Mouse (Mus musculus) macrophage (primary cell): Measurements from ENCODE around the gene Gm17617. TPM values are rescaled to one million over a fixed set of nuclear protein-coding genes. Genes with fewer than 3 reads are reported as not detected.
A peak's percentile ranks its signal among the peaks of the same experiment; 100 is the strongest.
"Not testable (repeated sequence)": the region's sequence is repeated elsewhere in the genome, so short reads cannot be mapped to it uniquely, and the experiment has no call there.

Source experiments
- H3K27ac ChIP-seq: fragments of 350-480 bp; formaldehyde crosslinking; 2 replicates; pipeline ENCODE4 v1.9.0; 2021
- H3K36me3 ChIP-seq: fragments of 350-480 bp; formaldehyde crosslinking; 2 replicates; pipeline ENCODE4 v1.9.0; 2021; ENCODE audit errors: inconsistent target
- H3K4me3 ChIP-seq: fragments of 350-480 bp; formaldehyde crosslinking; 2 replicates; pipeline ENCODE4 v1.9.0; 2021; ENCODE audit errors: inconsistent target
- H3K79me2 ChIP-seq: fragments of 350-480 bp; formaldehyde crosslinking; 2 replicates; pipeline ENCODE4 v1.9.0; 2021; ENCODE audit errors: inconsistent target
- WGBS: methylation state at CpG from one replicate; pipeline ENCODE4 v1.1.7; 2026; ENCODE audit warnings: inconsistent platforms; ENCODE audit not compliant: missing documents; 5-methylcytosine and 5-hydroxymethylcytosine counted together
- polyA plus RNA-seq: library from polyadenylated mRNA; stranded (reverse); fragments of 250-400 nt; gene quantifications from 3 replicates; pipeline ENCODE4 v1.2.4, GENCODE M21; 2018; ENCODE audit warnings: inconsistent platforms

Gm17617 gene
- polyA plus RNA-seq, 1 experiment from 2014 or later = not detected

DNA sequence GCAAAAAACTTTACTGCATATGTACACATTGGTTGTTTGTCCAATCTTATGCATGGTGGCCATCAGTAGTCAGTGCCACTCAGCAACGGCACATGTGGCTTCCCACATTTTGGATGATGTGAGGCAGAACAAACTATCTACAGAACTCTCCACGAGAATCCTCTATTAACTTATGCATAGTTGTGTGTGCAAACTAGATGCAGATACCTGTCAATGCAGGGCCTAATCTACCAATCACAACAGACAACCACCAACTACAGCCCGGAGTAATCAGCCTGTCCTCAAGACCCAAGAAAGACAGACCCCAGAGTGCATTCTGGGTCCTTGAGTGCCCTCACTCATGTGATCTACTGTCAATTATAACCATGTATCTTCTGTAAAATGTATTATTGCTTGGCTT lies 31.0 kb downstream of the Gm17617 start:
- 100% methylated on average over 3 of the region's 3 CpGs for WGBS
- peaks cover 43% of the 10 kb centered on the region for H3K79me2 ChIP-seq
- no peak overlapping the region for H3K27ac ChIP-seq
- no peak overlapping the region for H3K4me3 ChIP-seq
- no peaks in the 10 kb centered on the region for H3K36me3 ChIP-seq

DNA sequence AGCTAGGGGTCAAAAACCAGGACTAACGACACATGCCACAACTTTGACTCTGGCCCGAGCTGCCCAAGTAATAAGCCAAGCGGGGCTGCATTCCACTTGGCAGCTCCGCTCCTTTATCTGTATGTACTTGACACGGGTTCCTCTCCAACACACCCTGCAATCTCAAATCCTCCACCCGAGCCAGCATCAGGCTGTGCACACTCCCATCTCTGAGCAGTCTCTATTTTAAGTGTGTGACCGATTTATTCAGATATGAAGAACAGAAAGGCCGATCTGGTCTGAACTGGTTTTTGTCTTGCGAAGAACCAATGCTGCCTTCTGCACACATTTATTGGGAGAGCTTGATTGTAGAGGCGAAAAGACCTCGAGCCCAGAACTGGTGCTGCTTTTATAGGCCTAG lies 31.7 kb downstream of the Gm17617 start:
- H3K79me2 ChIP-seq = peaks cover 43% of the 10 kb centered on the region
- H3K36me3 ChIP-seq = no peaks in the 10 kb centered on the region
- WGBS = 96% methylated on average over 9 of the region's 11 CpGs
- H3K4me3 ChIP-seq = no peak overlapping the region
- no peak overlapping the region for H3K27ac ChIP-seq

DNA sequence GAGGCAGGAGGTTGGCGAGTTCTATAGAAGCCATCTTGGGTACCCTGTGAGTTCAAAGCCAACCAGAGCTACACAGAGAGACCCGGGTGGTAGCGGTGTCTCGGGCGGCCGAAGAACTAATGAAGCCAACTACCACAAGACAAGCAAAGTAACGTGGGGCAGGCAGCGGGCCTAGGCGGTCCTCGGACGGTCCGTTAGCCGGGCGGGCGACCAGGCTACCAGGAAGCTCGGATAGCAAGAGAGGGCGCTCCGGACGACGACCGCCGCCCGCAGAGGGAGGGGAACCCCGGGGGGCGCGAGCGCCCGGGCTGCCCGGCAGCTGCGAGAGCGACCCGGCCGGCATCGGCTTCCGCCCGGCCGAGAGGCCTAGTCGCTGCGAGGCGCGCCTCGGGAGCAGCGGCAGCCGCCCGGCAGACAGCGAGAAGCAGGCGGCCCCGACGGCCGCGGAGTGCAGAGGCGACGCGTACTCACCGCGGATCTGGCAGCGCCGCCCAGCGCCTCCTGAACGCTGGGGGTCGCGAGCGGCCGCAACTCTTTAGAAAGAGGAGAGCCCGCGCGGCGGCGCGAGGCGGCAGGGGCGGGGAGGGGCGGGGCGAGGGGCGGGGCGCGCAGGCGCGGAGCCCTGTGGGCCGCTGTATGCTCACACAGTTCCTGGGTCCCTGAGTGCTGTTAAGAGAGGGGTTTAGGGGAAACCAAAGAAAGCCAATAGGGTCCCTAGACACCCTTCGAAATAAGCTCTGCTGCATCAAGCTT lies 33.4 kb downstream of the Gm17617 start, which contains the start of gene Uimc1:
Gene Uimc1 (minus strand): TSS at position 575 of the 753 bp plus-strand sequence.
- H3K79me2 ChIP-seq = peaks cover 44% of the 10 kb centered on the region
- H3K27ac ChIP-seq = peak within 1 kb of the TSS; percentile 29
- no peaks in the 10 kb centered on the region for H3K36me3 ChIP-seq
- H3K4me3 ChIP-seq = peak within 1 kb of the TSS; percentile 76
- under 1% methylated on average over 80 of the region's 81 CpGs for WGBS

DNA sequence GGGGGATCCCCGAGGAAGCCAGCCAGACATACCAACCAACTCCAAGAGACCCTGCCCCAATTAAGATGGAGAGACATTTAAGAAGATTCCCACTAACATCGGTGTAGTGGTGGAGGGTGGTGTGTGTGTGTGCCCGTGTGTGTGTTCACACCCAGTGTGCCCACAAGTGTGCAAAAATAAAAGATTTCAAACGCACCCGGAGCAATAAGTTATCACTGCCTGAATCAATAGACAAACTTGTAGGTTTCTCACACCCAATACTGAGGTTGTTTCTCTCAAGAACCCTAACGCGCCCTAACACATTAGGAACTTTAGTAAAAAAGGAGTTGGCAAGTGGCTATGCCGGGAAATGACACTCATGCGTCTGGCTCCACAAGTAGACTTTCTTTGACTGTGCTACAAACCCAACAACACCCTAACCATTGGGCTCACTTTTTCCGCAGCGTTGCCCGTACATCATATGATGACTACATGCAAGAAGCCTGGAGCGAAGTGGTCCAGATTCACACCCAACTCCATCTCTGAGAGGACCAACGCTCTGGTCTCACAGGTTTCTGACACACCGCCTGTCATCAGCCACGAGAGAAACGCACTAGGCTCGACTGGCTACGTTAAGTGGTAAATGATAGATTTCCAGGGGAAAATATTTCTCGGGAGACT lies 34.2 kb downstream of the Gm17617 start:
- peak overlapping the region; percentile 24; the same call in 1 of the 2 replicates for H3K27ac ChIP-seq
- H3K4me3 ChIP-seq = peak overlapping the region; percentile 76
- WGBS = 13% methylated on average over 20 of the region's 20 CpGs
- peaks cover 51% of the 10 kb centered on the region for H3K79me2 ChIP-seq
- no peaks in the 10 kb centered on the region for H3K36me3 ChIP-seq

DNA sequence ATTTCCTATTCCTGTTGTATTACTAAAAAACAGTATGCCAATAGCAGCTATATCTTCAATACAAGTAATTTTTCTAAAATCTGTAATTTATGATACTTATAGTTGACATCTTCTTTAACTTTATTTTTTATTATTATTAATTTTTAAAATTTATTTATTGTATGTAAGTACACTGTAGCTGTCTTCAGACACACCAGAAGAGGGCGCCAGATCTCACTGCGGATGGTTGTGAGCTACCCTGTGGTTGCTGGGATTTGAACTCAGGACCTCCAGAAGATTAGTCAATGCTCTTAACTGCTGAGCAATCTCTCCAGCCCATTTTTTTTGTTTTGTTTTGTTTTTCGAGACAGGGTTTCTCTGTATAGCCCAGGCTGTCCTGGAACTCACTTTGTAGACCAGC lies 35.5 kb downstream of the Gm17617 start:
- H3K79me2 ChIP-seq = peaks cover 65% of the 10 kb centered on the region
- not testable (repeated sequence) for H3K27ac ChIP-seq, H3K36me3 ChIP-seq, H3K4me3 ChIP-seq
- 97% methylated on average over 3 of the region's 3 CpGs for WGBS

DNA sequence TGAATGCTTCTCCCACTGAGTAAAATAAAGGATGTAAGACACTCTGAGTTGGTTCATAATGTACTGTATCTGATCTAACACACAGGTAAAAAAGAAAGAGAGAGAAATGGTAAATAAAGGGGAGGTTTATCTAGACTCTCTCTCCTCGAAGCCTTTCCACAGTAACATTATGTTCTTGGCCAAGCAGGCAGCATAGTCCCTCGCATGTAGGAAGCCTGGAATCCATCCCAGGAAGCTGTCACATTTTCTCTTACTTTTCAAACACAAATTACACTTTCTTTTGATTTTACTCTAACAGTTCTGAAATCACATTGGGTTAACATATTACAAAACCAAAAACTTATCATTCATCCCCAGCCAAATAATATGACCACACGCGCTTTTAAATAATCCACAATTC lies 40.8 kb downstream of the Gm17617 start:
- Histone ChIP-seq H3K27ac (no peak overlapping the region), H3K36me3 (peaks cover 13% of the 10 kb centered on the region; the same call in 1 of the 2 replicates), H3K79me2 (peaks cover 62% of the 10 kb centered on the region), H3K4me3 (no peak overlapping the region)
- WGBS = 98% methylated on average over 4 of the region's 4 CpGs

Other genes starting within 250 kb of the Gm17617 start
- gene Unc5a, start 184.1 kb downstream of the Gm17617 start, polyA plus RNA-seq = 0.41 to 1.7 TPM (median 0.75 TPM) in 3 replicates
- 180 to 276 TPM (median 182 TPM) in 3 replicates for gene Hk3, start 112.2 kb downstream of the Gm17617 start, polyA plus RNA-seq
- gene Uimc1, start 33.2 kb downstream of the Gm17617 start, polyA plus RNA-seq = 21.0 to 56.7 TPM (median 25.2 TPM) in 3 replicates
- 7.5 to 9.8 TPM (median 9.6 TPM) in 3 replicates for gene Zfp346, start 28.2 kb downstream of the Gm17617 start, polyA plus RNA-seq
- not detected in 3 replicates for gene Fgfr4, start 19.1 kb upstream of the Gm17617 start, polyA plus RNA-seq
- gene Nsd1, start 76.2 kb upstream of the Gm17617 start, polyA plus RNA-seq = 26.6 to 37.3 TPM (median 28.9 TPM) in 3 replicates
- gene Prelid1, start 187.0 kb upstream of the Gm17617 start, polyA plus RNA-seq = 183 to 228 TPM (median 200 TPM) in 3 replicates
- 34.9 to 62.7 TPM (median 47.3 TPM) in 3 replicates for gene Rab24, start 188.4 kb upstream of the Gm17617 start, polyA plus RNA-seq
- 0.43 to 1.1 TPM in 2 of 3 replicates, not detected in the other for gene Mxd3, start 196.3 kb upstream of the Gm17617 start, polyA plus RNA-seq
- 69.2 to 91.5 TPM (median 78.4 TPM) in 3 replicates for gene Lman2, start 229.2 kb upstream of the Gm17617 start, polyA plus RNA-seq
- gene Rgs14, start 236.2 kb upstream of the Gm17617 start, polyA plus RNA-seq = 3.6 to 11.3 TPM (median 8.4 TPM) in 3 replicates